Mouse (Mus musculus) cerebellum, adult 18-20 months (tissue): ENCODE measurements at regions not wholly inside any gene's neighbourhood (a gene's known extent, or its start where the extent isn't known, plus 50 kb on each side); places are given as distances from the start of the nearest gene placed in this dataset.
"Not testable (repeated sequence)": the region's sequence is repeated elsewhere in the genome, so short reads cannot be mapped to it uniquely, and the experiment has no call there.

ENCODE experiments used
- DNase-seq, 2 experiments: peaks; one replicate each; pipeline ENCODE4 v3.0.0; 2021

- no peak for DNase-seq
Measured at GRCm38 (mm10) chr13:69129056-69129620, 129.8 kb upstream of the Adcy2 start.

DNA sequence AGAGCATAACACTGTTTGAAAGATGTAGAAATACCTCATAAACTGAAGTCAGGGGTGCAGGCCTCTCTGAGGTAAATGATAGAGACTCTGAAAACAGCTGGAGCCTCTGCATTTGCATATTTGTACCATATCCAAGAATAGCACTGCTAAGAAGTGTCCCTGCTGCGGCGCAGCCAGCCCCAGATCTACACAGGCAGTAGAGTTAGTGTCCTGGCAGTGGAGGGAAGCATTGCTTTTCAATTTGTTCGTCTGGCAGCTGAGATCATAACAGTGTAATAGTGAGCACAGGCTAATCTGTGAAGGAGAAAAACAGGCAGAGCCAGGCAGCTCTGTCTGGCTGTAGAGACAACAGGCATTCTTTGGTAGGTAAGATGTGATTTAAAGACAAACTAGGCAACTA lies 128.2 kb upstream of the Adcy2 start:
- no peak for DNase-seq

DNA sequence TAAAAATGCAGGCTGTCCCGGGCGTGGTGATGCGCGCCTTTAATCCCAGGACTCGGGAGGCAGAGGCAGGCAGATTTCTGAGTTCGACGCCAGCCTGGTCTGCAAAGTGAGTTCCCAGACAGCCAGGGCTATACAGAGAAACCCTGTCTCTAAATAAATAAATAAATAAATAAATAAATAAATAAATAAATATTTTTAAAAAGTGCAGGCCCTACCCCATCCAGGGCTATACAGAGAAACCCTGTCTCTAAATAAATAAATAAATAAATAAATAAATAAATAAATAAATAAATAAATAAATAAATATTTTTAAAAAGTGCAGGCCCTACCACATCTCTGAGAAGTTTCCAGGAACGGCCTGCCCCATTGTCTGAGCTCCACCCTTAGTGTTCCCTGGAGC lies 119.4 kb upstream of the Adcy2 start:
- DNase-seq: not testable (repeated sequence)

DNA sequence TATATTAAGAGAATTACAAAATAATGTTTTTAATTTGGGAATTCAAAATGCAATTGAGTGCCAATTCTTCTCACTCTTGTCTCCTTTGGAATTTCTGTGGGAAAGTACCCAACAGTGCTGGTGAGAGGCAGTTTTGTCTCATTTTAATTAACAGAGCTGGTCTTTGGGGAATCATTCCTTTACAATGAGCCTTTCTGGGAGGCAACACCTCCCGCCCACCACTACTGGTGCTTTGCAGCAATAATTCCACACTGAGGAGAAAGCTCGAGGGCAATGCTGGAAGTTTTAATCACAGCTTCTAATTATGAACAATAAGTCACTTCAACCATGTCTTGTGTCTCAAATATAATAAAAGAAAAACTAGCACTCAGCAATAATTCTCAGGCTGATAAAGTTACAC lies 109.8 kb upstream of the Adcy2 start:
- no peak for DNase-seq

- DNase-seq: peak; percentile 21 to 27
Measured at GRCm38 (mm10) chr13:69086613-69087012, 87.3 kb upstream of the Adcy2 start.

DNA sequence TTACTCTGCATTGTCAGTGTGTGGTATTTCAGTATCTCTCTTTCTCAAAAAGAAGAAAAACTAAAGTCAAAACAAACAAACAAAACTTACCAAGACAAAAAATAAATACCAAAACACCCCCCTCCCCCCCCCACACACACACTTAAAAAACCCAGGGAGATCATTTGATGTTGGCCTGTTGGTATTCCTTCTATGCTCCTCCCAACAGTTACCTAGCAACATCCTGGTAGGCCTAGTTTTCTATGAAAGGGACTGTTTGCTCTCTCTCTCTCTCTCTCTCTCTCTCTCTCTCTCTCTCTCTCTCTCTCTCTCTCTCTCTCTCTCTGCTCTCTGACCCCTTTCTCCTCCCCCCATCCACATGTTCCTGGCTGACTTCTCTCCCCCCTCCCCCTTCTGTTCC lies 71.0 kb upstream of the Adcy2 start:
- no peak for DNase-seq

- no peak for DNase-seq
Measured at GRCm38 (mm10) chr13:69069817-69070216, 70.5 kb upstream of the Adcy2 start.

GRCm38 (mm10) chr13:69066636-69067035 lies 67.3 kb upstream of the Adcy2 start:
- no peak for DNase-seq

DNA sequence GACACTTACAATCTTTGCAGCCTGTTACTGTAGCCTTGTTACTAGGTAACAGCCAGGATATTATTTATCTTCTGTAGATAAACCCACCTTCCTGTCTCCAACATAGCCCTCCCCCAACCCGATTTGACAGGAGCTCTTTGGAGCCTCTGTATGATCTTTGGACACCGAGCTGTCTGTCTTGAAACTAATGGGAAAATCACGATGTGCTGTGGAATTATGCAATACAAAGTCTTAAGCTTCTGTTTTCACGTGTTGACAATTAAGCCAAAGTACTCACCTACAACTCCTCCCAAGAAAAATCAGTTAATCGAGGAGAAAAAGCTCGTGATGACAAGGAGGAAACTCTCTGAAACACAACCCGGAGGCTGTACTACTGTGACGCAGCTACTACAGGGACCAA lies 65.9 kb upstream of the Adcy2 start:
- DNase-seq: no peak

GRCm38 (mm10) chr13:69062692-69063233 lies 63.4 kb upstream of the Adcy2 start:
- DNase-seq: no peak

DNA sequence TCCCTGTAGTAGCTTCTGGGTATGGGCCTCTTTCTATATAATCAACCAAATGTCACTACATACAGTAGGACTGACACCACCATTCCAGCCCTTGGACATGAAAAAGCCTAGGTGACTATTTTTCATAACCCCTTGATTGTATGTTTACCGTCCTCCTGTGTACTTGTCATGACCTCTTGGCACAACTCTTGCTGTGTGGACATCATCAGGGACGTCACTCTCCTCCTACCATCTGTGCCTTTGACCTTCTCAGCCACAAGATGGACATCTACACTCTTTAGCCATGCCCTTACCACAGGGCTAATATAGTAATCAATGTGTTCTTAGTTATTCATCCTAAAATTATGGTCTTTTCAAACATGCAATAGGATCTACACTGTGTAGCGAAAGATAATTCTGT lies 62.1 kb upstream of the Adcy2 start:
- no peak for DNase-seq
